16 mouse cellular contexts compared by ENCODE assay signal in the genomic region with DNA sequence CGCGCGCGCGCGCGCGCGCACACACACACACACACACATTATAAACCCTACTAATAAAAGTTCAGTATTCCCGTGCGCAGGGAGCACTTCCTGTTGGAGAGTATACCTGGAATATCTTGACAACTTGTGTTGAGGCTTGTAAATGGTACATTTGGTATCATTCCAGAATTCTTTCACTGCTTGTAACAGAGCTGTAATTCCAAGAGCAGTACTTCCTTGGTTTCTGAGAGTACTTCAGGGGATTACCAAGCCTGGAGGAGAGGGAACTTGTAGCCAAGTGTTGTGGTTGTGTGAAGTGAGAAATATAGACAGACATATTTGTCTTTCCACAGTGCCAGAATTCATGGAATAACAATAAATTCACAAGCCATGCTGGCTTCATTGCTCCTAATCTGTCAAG.
"Had no signal": no experiment of that assay in that cellular context is flagged by ENCODE, and none has a peak within 500 bp of the region (broad histone marks: within the 10 kb centered on the region; RNA-seq: fewer than 3 reads in every experiment).

No protein-coding gene starts in this region.

- H3K4me2 ChIP-seq: lung, embryonic 15.5 days; midbrain, embryonic 12.5 days; neural tube, embryonic 13.5 days; neural tube, embryonic 15.5 days; stomach, embryonic 15.5 days had no signal

- H3K9ac ChIP-seq: lung, embryonic 15.5 days; midbrain, embryonic 12.5 days; neural tube, embryonic 13.5 days; neural tube, embryonic 15.5 days; stomach, embryonic 15.5 days had no signal

- DNase-seq: lung, postnatal 4 days; midbrain, embryonic 14.5 days; right cerebral cortex, postnatal 14 days; thymus, adult 2 months; thymus, postnatal 25 days; thymus, postnatal 4 days had no signal

- H3K36me3 ChIP-seq: lung, embryonic 15.5 days; midbrain, embryonic 10.5 days; midbrain, embryonic 12.5 days; neural tube, embryonic 13.5 days; neural tube, embryonic 15.5 days; stomach, embryonic 15.5 days had no signal

- ATAC-seq: lung, postnatal 0 days; midbrain, embryonic 16.5 days had no signal

- H3K4me3 ChIP-seq: lung, embryonic 15.5 days; midbrain, embryonic 10.5 days; midbrain, embryonic 12.5 days; myocyte; neural tube, embryonic 13.5 days; neural tube, embryonic 15.5 days; stomach, embryonic 15.5 days had no signal

- H3K27ac ChIP-seq: lung, embryonic 15.5 days; midbrain, embryonic 10.5 days; midbrain, embryonic 12.5 days; neural tube, embryonic 13.5 days; neural tube, embryonic 15.5 days; stomach, embryonic 15.5 days; stomach, postnatal 0 days had no signal

- H3K27me3 ChIP-seq: lung, embryonic 15.5 days; midbrain, embryonic 12.5 days; neural tube, embryonic 13.5 days; neural tube, embryonic 15.5 days; stomach, embryonic 15.5 days had no signal

- H3K4me1 ChIP-seq: lung, embryonic 15.5 days; midbrain, embryonic 10.5 days; midbrain, embryonic 12.5 days; neural tube, embryonic 13.5 days; neural tube, embryonic 15.5 days; stomach, embryonic 15.5 days had no signal

- H3K9me3 ChIP-seq: lung, embryonic 15.5 days; midbrain, embryonic 10.5 days; midbrain, embryonic 12.5 days; neural tube, embryonic 13.5 days; neural tube, embryonic 15.5 days; stomach, embryonic 15.5 days had no signal
